Mouse (Mus musculus): Measurements from ENCODE around the gene Gpr153. TPM values are rescaled to one million over a fixed set of nuclear protein-coding genes. Genes with fewer than 3 reads are reported as not detected.
A peak's percentile ranks its signal among the peaks of the same experiment; 100 is the strongest.

The Gpr153 gene
- total and polyA plus RNA-seq, 2 experiments from 2014 or later: 11.4 to 71.4 TPM

- H3K27me3 ChIP-seq (ENCODE audit: insufficient read depth, low read length): peaks cover 17% of the 10 kb centered on the region
- peak; percentile 78 for TF ChIP-seq CTCF (IDR thresholded peaks at IDR 0.05; ENCODE audit: low read depth)
- DNase-seq: no peak
- peaks cover 12% of the 10 kb centered on the region; the same call in 1 of the 2 replicates for H3K36me3 ChIP-seq (ENCODE audit: insufficient read depth)
- no peak for ATAC-seq
- no peak overlapping the region for H3K4me2 ChIP-seq (ENCODE audit: low read depth)
- H3K4me3 ChIP-seq (ENCODE audit: low read depth, low read length): no peak overlapping the region
- no peak overlapping the region for H3K27ac ChIP-seq (ENCODE audit: low read depth, low read length)
- H3K9me3 ChIP-seq (ENCODE audit: low read length): no peaks in the 10 kb centered on the region
- H3K9ac ChIP-seq: no peak overlapping the region
- no peaks in the 10 kb centered on the region for H3K4me1 ChIP-seq (ENCODE audit: insufficient read depth)
- WGBS: 56% methylated on average over 10 of the region's 10 CpGs
Observed at GRCm38 (mm10) chr4:152276389-152277347, 2.6 kb downstream of the Gpr153 start.

GRCm38 (mm10) chr4:152277916-152278315 lies 3.9 kb downstream of the Gpr153 start:
- H3K27ac ChIP-seq (ENCODE audit: low read depth, low read length): no peak overlapping the region
- H3K27me3 ChIP-seq (ENCODE audit: insufficient read depth, low read length): peaks cover 29% of the 10 kb centered on the region
- no peak overlapping the region for H3K9ac ChIP-seq
- H3K4me1 ChIP-seq (ENCODE audit: insufficient read depth): no peaks in the 10 kb centered on the region
- ATAC-seq (no peak), DNase-seq (no peak)
- no peak overlapping the region for H3K4me2 ChIP-seq (ENCODE audit: low read depth)
- no peak overlapping the region for H3K4me3 ChIP-seq (ENCODE audit: low read depth, low read length)
- peaks cover 12% of the 10 kb centered on the region; the same call in 1 of the 2 replicates for H3K36me3 ChIP-seq (ENCODE audit: insufficient read depth)
- H3K9me3 ChIP-seq (ENCODE audit: low read length): no peaks in the 10 kb centered on the region
- TF ChIP-seq CTCF (IDR thresholded peaks at IDR 0.05; ENCODE audit: low read depth): no peak; the same call in 1 of the 2 replicates
- WGBS: 71% methylated on average over 2 of the region's 2 CpGs

- H3K27me3 ChIP-seq (ENCODE audit: insufficient read depth, low read length): peaks cover 37% of the 10 kb centered on the region
Observed at GRCm38 (mm10) chr4:152278986-152279385, 5.0 kb downstream of the Gpr153 start.

GRCm38 (mm10) chr4:152281601-152282000 lies 7.6 kb downstream of the Gpr153 start:
- H3K4me3 ChIP-seq (ENCODE audit: low read depth, low read length): no peak overlapping the region

More at GRCm38 (mm10) chr4:152278986-152279385, 5.0 kb downstream of the Gpr153 start:
- DNase-seq: no peak
- Histone ChIP-seq H3K27ac (ENCODE audit: low read depth, low read length) (no peak overlapping the region), H3K9ac (no peak overlapping the region), H3K36me3 (ENCODE audit: insufficient read depth) (peaks cover 12% of the 10 kb centered on the region; the same call in 1 of the 2 replicates), H3K9me3 (ENCODE audit: low read length) (no peaks in the 10 kb centered on the region), H3K4me3 (ENCODE audit: low read depth, low read length) (no peak overlapping the region), H3K4me2 (ENCODE audit: low read depth) (no peak overlapping the region), H3K4me1 (ENCODE audit: insufficient read depth) (no peaks in the 10 kb centered on the region)
- no peak for ATAC-seq
- no peak for TF ChIP-seq CTCF (IDR thresholded peaks at IDR 0.05; ENCODE audit: low read depth)
- WGBS: 60% methylated on average over 23 of the region's 23 CpGs

GRCm38 (mm10) chr4:152282721-152283120 lies 8.7 kb downstream of the Gpr153 start:
- TF ChIP-seq CTCF (IDR thresholded peaks at IDR 0.05; ENCODE audit: low read depth): no peak
- 12% methylated on average over 34 of the region's 34 CpGs for WGBS

More at GRCm38 (mm10) chr4:152281601-152282000, 7.6 kb downstream of the Gpr153 start:
- H3K36me3 ChIP-seq (ENCODE audit: insufficient read depth): peaks cover 12% of the 10 kb centered on the region; the same call in 1 of the 2 replicates
- WGBS: 60% methylated on average over 15 of the region's 15 CpGs
- H3K9me3 ChIP-seq (ENCODE audit: low read length): no peaks in the 10 kb centered on the region
- H3K27ac ChIP-seq (ENCODE audit: low read depth, low read length): no peak overlapping the region
- no peak overlapping the region for H3K4me2 ChIP-seq (ENCODE audit: low read depth)
- ATAC-seq: no peak
- no peak for DNase-seq
- 0 out of 2 replicates have a peak, but pooled peaks cover 2% of the 10 kb centered on the region for H3K4me1 ChIP-seq (ENCODE audit: insufficient read depth)
- no peak overlapping the region for H3K9ac ChIP-seq
- no peak for TF ChIP-seq CTCF (IDR thresholded peaks at IDR 0.05; ENCODE audit: low read depth)
- peaks cover 40% of the 10 kb centered on the region for H3K27me3 ChIP-seq (ENCODE audit: insufficient read depth, low read length)

GRCm38 (mm10) chr4:152283186-152283950 lies 9.3 kb downstream of the Gpr153 start:
- H3K4me2 ChIP-seq (ENCODE audit: low read depth): peak overlapping the region; percentile 61
- 5% methylated on average over 68 of the region's 70 CpGs for WGBS
- peak; percentile 98 for TF ChIP-seq CTCF (IDR thresholded peaks at IDR 0.05; ENCODE audit: low read depth)
- H3K4me3 ChIP-seq (ENCODE audit: low read depth, low read length): peak overlapping the region; percentile 38
- 0 out of 2 replicates have a peak, but pooled peaks cover 6% of the 10 kb centered on the region for H3K4me1 ChIP-seq (ENCODE audit: insufficient read depth)
- H3K27me3 ChIP-seq (ENCODE audit: insufficient read depth, low read length): peaks cover 57% of the 10 kb centered on the region
- ATAC-seq: peak; percentile 92
- H3K9me3 ChIP-seq (ENCODE audit: low read length): no peaks in the 10 kb centered on the region
- peaks cover 12% of the 10 kb centered on the region; the same call in 1 of the 2 replicates for H3K36me3 ChIP-seq (ENCODE audit: insufficient read depth)
- peak overlapping the region; percentile 6; the same call in 1 of the 2 replicates for H3K9ac ChIP-seq
- DNase-seq: peak; percentile 91
- H3K27ac ChIP-seq (ENCODE audit: low read depth, low read length): no peak overlapping the region

More at GRCm38 (mm10) chr4:152282721-152283120, 8.7 kb downstream of the Gpr153 start:
- Histone ChIP-seq H3K27ac (ENCODE audit: low read depth, low read length) (no peak overlapping the region), H3K4me3 (ENCODE audit: low read depth, low read length) (peak overlapping the region; percentile 38), H3K27me3 (ENCODE audit: insufficient read depth, low read length) (peaks cover 51% of the 10 kb centered on the region), H3K4me1 (ENCODE audit: insufficient read depth) (0 out of 2 replicates have a peak, but pooled peaks cover 6% of the 10 kb centered on the region), H3K9ac (peak overlapping the region; percentile 6; the same call in 1 of the 2 replicates), H3K36me3 (ENCODE audit: insufficient read depth) (peaks cover 12% of the 10 kb centered on the region; the same call in 1 of the 2 replicates), H3K4me2 (ENCODE audit: low read depth) (peak overlapping the region; percentile 61), H3K9me3 (ENCODE audit: low read length) (no peaks in the 10 kb centered on the region)
- DNase-seq: no peak
- ATAC-seq: peak; percentile 0; the same call in 1 of the 2 replicates
